Mouse (Mus musculus) cortical plate, adult 2 months (tissue): ENCODE measurements around the gene Plekhg5.

ENCODE experiments used
- CTCF ChIP-seq: fragments of 200-500 bp; IDR thresholded peaks from 2 replicates; pipeline ENCODE4 v1.5.1; 2011; ENCODE audit warnings: mild to moderate bottlenecking, control low read depth, low read length; ENCODE audit not compliant: insufficient read depth; ENCODE audit errors: extremely low read depth
- POLR2A ChIP-seq: fragments of 200-500 bp; IDR thresholded peaks from 2 replicates; pipeline ENCODE4 v1.6.1; 2011; ENCODE audit warnings: mild to moderate bottlenecking, low read length, control low read depth; ENCODE audit not compliant: insufficient read depth; ENCODE audit errors: extremely low read depth

- TF ChIP-seq CTCF (no peak), POLR2A (no peak)
These were observed 25.9 kb downstream of the Plekhg5 start for GRCm38 (mm10) chr4:152097911-152098799.
